11 mouse cellular contexts compared by ENCODE assay signal in the genomic region with DNA sequence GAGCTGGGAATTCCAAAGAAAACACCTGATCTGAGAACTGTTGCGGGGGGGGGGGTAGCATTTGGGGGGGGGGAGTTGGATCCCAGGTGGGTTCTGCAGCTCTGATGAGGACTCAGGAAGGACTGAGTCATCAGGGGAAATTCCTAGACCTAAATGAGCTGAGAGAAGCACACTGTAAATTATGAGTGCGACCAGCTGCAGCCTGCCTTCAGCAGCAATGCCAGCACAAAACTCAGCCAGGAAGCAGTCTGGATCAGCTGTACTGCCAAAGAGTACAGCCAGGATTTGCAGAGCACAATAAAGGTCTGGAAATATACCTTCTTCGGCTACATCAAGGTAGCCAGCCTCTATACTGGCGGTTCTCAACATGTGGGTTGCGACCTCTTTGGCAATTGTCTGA.
A peak's percentile ranks its signal among the peaks of the same experiment; 100 is the strongest.
DNase-seq lines count a peak whose midpoint lies in the region; ATAC-seq and TF ChIP-seq lines count a peak whose summit lies in the region.
"Had no signal": no experiment of that assay in that cellular context is flagged by ENCODE, and none has a peak within 500 bp of the region (broad histone marks: within the 10 kb centered on the region; RNA-seq: fewer than 3 reads in every experiment).

No protein-coding gene starts in this region.

- peak; percentile 43 for DNase-seq in kidney, adult 11 months
- no peak for DNase-seq in kidney, adult 8-10 months
- no peak for DNase-seq in Patski (ENCODE audit: low read depth, low spot score)
- peak; percentile 29 for DNase-seq in heart, postnatal 4 days
- peak; percentile 58 for DNase-seq in lung, postnatal 10 days
- DNase-seq in T-cell, adult 2 months (ENCODE audit: low spot score): no peak
- DNase-seq in yolk sac, embryonic 10.5 days (ENCODE audit: low spot score): no peak
- DNase-seq in c-Kit-positive CD71-positive TER-119-positive erythroid progenitor cells, embryonic 14.5 days (ENCODE audit: low spot score): no peak
- DNase-seq: adrenal gland, adult 2 months; cerebellum, adult 2 months had no signal

- ATAC-seq in Patski: peak; percentile 63

- TF ChIP-seq CTCF in Patski (IDR thresholded peaks at IDR 0.05): no peak

- CTCF ChIA-PET in Patski (lab: Charles Lee): interaction anchor here (1.3 to 1.7 kb wide), 3 partner anchors 23 to 74 kb away, joined by 3 to 4 read pairs (median 3); no protein-coding TSS in a partner anchor

- in situ Hi-C loops in Patski (cut with MboI; ENCODE audit: low pct_unique_long_range_greater_than_20kb): no loop called here

- H3K27me3 ChIP-seq in Patski: no peaks in the 10 kb centered on the region
- H3K27me3 ChIP-seq: heart, embryonic 13.5 days had no signal

- POLR2A ChIA-PET in Patski (lab: Charles Lee): interaction anchor here (4.1 kb wide), 1 partner anchor 33 kb away, joined by 18 read pairs; no protein-coding TSS in a partner anchor

Comparison
In these comparisons a context has a peak if more than half of its experiments do, and no peak if none do; other contexts are left out.
1. DNase-seq: peak in kidney, adult 11 months (single experiment), heart, postnatal 4 days (single experiment) and lung, postnatal 10 days (single experiment); none in kidney, adult 8-10 months (0 of 2), Patski (single experiment), T-cell, adult 2 months (single experiment), yolk sac, embryonic 10.5 days (single experiment) and c-Kit-positive CD71-positive TER-119-positive erythroid progenitor cells, embryonic 14.5 days (single experiment).